Mouse (Mus musculus): ENCODE data around the gene Ppip5k1. TPM values are rescaled to one million over a fixed set of nuclear protein-coding genes. Genes with fewer than 3 reads are reported as not detected.

Gene Ppip5k1
- polyA plus RNA-seq, 1 experiment from 2014 or later: 23.5 TPM

- Histone ChIP-seq H3K9ac (replicated peaks; ENCODE audit: low read depth, low read length) (peak within 1 kb of the TSS; percentile 74), H3K27me3 (ENCODE audit: control insufficient read depth, insufficient read depth, low read length) (no peaks in the 10 kb centered on the region), H3K9me3 (ENCODE audit: control insufficient read depth, low read length) (no peaks in the 10 kb centered on the region), H3K27ac (ENCODE audit: low read depth, low read length) (peak within 1 kb of the TSS; percentile 90), H3K4me3 (ENCODE audit: low read depth, low read length) (peak within 1 kb of the TSS; percentile 68), H3K4me1 (ENCODE audit: control insufficient read depth, insufficient read depth, low read length) (peaks cover 31% of the 10 kb centered on the region), H3K36me3 (ENCODE audit: control insufficient read depth, insufficient read depth, low read length) (peaks cover 14% of the 10 kb centered on the region; the same call in 1 of the 2 replicates), H3K4me2 (ENCODE audit: low read depth, low read length) (peak within 1 kb of the TSS; percentile 80)
- WGBS: under 1% methylated on average over 37 of the region's 37 CpGs
- peak; percentile 99 for ATAC-seq (ENCODE audit: low read depth)
Measured at GRCm38 (mm10) chr2:121271236-121271927, 83.8 kb downstream of the Ppip5k1 start, which contains the start of gene Trp53bp1. TSS of gene Trp53bp1 (minus strand) at chr2:121271407.

GRCm38 (mm10) chr2:121270521-121271235 lies 84.5 kb downstream of the Ppip5k1 start:
- peak; percentile 88 for ATAC-seq (ENCODE audit: low read depth)
- peaks cover 14% of the 10 kb centered on the region; the same call in 1 of the 2 replicates for H3K36me3 ChIP-seq (ENCODE audit: control insufficient read depth, insufficient read depth, low read length)
- H3K4me2 ChIP-seq (ENCODE audit: low read depth, low read length): peak overlapping the region; percentile 80
- no peaks in the 10 kb centered on the region for H3K27me3 ChIP-seq (ENCODE audit: control insufficient read depth, insufficient read depth, low read length)
- peak overlapping the region; percentile 90 for H3K27ac ChIP-seq (ENCODE audit: low read depth, low read length)
- H3K9me3 ChIP-seq (ENCODE audit: control insufficient read depth, low read length): no peaks in the 10 kb centered on the region
- peak overlapping the region; percentile 74 for H3K9ac ChIP-seq (replicated peaks; ENCODE audit: low read depth, low read length)
- H3K4me1 ChIP-seq (ENCODE audit: control insufficient read depth, insufficient read depth, low read length): peaks cover 31% of the 10 kb centered on the region
- 2% methylated on average over 32 of the region's 35 CpGs for WGBS
- H3K4me3 ChIP-seq (ENCODE audit: low read depth, low read length): peak overlapping the region; percentile 68

DNA sequence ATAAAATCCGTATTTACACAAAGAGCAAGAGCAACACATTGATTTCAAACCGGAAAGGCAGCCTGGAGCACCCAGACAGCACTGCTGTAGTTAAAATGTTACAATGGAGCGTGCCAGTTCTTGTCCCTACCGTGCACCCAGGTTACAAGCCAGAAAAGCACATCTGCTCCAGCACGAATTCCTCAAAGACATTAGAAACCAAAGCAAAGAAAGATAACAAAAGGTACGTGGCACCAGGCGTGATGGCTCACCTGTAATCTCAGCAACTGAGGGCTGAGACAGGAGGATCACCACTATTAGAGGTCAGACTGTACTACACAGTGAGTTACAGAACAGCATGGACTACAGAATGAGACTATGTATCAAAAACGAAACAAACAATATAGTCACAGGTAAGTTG lies 86.8 kb downstream of the Ppip5k1 start:
- Histone ChIP-seq H3K27me3 (ENCODE audit: control insufficient read depth, insufficient read depth, low read length) (no peaks in the 10 kb centered on the region), H3K27ac (ENCODE audit: low read depth, low read length) (no peak overlapping the region), H3K36me3 (ENCODE audit: control insufficient read depth, insufficient read depth, low read length) (peaks cover 20% of the 10 kb centered on the region; the same call in 1 of the 2 replicates), H3K4me3 (ENCODE audit: low read depth, low read length) (0 out of 2 replicates have a peak overlapping the region, but pooled peaks have one; percentile 0), H3K9ac (replicated peaks; ENCODE audit: low read depth, low read length) (no peak overlapping the region), H3K4me1 (ENCODE audit: control insufficient read depth, insufficient read depth, low read length) (peaks cover 31% of the 10 kb centered on the region), H3K9me3 (ENCODE audit: control insufficient read depth, low read length) (no peaks in the 10 kb centered on the region), H3K4me2 (ENCODE audit: low read depth, low read length) (peak overlapping the region; percentile 80; the same call in 1 of the 2 replicates)
- WGBS: 52% methylated on average over 8 of the region's 8 CpGs
- no peak for ATAC-seq (ENCODE audit: low read depth)

Other genes with a start within 250 kb of the Ppip5k1 start
- not detected in 2 replicates for gene Tgm7, start 245.6 kb downstream of the Ppip5k1 start, polyA plus RNA-seq (2014; fragmentation: Nextera tagmentation; extraction: Ambion mirVana)
- 33.0 and 34.3 TPM in 2 replicates for gene Adal, start 215.0 kb downstream of the Ppip5k1 start, polyA plus RNA-seq (2014; fragmentation: Nextera tagmentation; extraction: Ambion mirVana)
- 20.0 and 21.1 TPM in 2 replicates for gene Lcmt2, start 214.7 kb downstream of the Ppip5k1 start, polyA plus RNA-seq (2014; fragmentation: Nextera tagmentation; extraction: Ambion mirVana)
- gene Tubgcp4, start 184.7 kb downstream of the Ppip5k1 start, polyA plus RNA-seq (2014; fragmentation: Nextera tagmentation; extraction: Ambion mirVana): 44.3 and 56.5 TPM in 2 replicates
- gene Zscan29, start 184.3 kb downstream of the Ppip5k1 start, polyA plus RNA-seq (2014; fragmentation: Nextera tagmentation; extraction: Ambion mirVana): 7.7 and 9.2 TPM in 2 replicates
- gene Trp53bp1, start 84.0 kb downstream of the Ppip5k1 start, polyA plus RNA-seq (2014; fragmentation: Nextera tagmentation; extraction: Ambion mirVana): 161 and 185 TPM in 2 replicates
- gene Map1a, start 65.8 kb downstream of the Ppip5k1 start, polyA plus RNA-seq (2014; fragmentation: Nextera tagmentation; extraction: Ambion mirVana): 39.7 and 65.1 TPM in 2 replicates
- 83.5 and 108 TPM in 2 replicates for gene Ckmt1, start 2.3 kb upstream of the Ppip5k1 start, polyA plus RNA-seq (2014; fragmentation: Nextera tagmentation; extraction: Ambion mirVana)
- gene Strc, start 31.8 kb upstream of the Ppip5k1 start, polyA plus RNA-seq (2014; fragmentation: Nextera tagmentation; extraction: Ambion mirVana): not detected in 2 replicates
- gene Pdia3, start 58.4 kb upstream of the Ppip5k1 start, polyA plus RNA-seq (2014; fragmentation: Nextera tagmentation; extraction: Ambion mirVana): 219 and 309 TPM in 2 replicates
- 4.8 and 7.8 TPM in 2 replicates for gene Catsper2, start 58.4 kb upstream of the Ppip5k1 start, polyA plus RNA-seq (2014; fragmentation: Nextera tagmentation; extraction: Ambion mirVana)
- 1.2 and 2.1 TPM in 2 replicates for gene Ell3, start 88.9 kb upstream of the Ppip5k1 start, polyA plus RNA-seq (2014; fragmentation: Nextera tagmentation; extraction: Ambion mirVana)
- 303 and 333 TPM in 2 replicates for gene Serf2, start 93.8 kb upstream of the Ppip5k1 start, polyA plus RNA-seq (2014; fragmentation: Nextera tagmentation; extraction: Ambion mirVana)
- 89.1 and 105 TPM in 2 replicates for gene Hypk, start 97.9 kb upstream of the Ppip5k1 start, polyA plus RNA-seq (2014; fragmentation: Nextera tagmentation; extraction: Ambion mirVana)
- 0.95 and 1.7 TPM in 2 replicates for gene Serinc4, start 101.4 kb upstream of the Ppip5k1 start, polyA plus RNA-seq (2014; fragmentation: Nextera tagmentation; extraction: Ambion mirVana)
- gene Mfap1b, start 118.7 kb upstream of the Ppip5k1 start, polyA plus RNA-seq (2014; fragmentation: Nextera tagmentation; extraction: Ambion mirVana): 77.1 and 79.2 TPM in 2 replicates
- gene Mfap1a, start 151.3 kb upstream of the Ppip5k1 start, polyA plus RNA-seq (2014; fragmentation: Nextera tagmentation; extraction: Ambion mirVana): 28.3 and 33.0 TPM in 2 replicates
- 4.0 and 4.2 TPM in 2 replicates for gene Wdr76, start 151.3 kb upstream of the Ppip5k1 start, polyA plus RNA-seq (2014; fragmentation: Nextera tagmentation; extraction: Ambion mirVana)